Mouse (Mus musculus) hindbrain, embryonic 12.5 days (tissue): Measurements from ENCODE around the gene Sox2. TPM values are rescaled to one million over a fixed set of nuclear protein-coding genes. Genes with fewer than 3 reads are reported as not detected.
A peak's percentile ranks its signal among the peaks of the same experiment; 100 is the strongest.

Source experiments
- ATAC-seq: fragments of 200-750 bp; cut with Nextera tagmentation; 2 replicates; pipeline ENCODE4 v1.8.0; 2017; ENCODE audit warnings: moderate TSS enrichment; ENCODE audit not compliant: low FRiP score
- H3K27ac ChIP-seq: fragments of 300-500 bp; sonication (generic); 2 replicates; pipeline ENCODE4 v1.5.1; 2016; ENCODE audit warnings: mild to moderate bottlenecking
- H3K27me3 ChIP-seq: fragments of 300-500 bp; sonication (generic); 2 replicates; pipeline ENCODE4 v1.6.1; 2016; ENCODE audit warnings: mild to moderate bottlenecking
- H3K36me3 ChIP-seq: fragments of 300-500 bp; sonication (generic); 2 replicates; pipeline ENCODE4 v1.6.1; 2016; ENCODE audit warnings: mild to moderate bottlenecking
- H3K4me1 ChIP-seq: fragments of 300-500 bp; sonication (generic); 2 replicates; pipeline ENCODE4 v1.6.1; 2016
- H3K4me2 ChIP-seq: fragments of 300-500 bp; sonication (generic); replicated peaks from 2 replicates; pipeline ENCODE4 v1.6.1; 2016; ENCODE audit warnings: mild to moderate bottlenecking
- H3K4me3 ChIP-seq: fragments of 300-500 bp; sonication (generic); 2 replicates; pipeline ENCODE4 v1.5.1; 2016; ENCODE audit warnings: mild to moderate bottlenecking
- H3K9ac ChIP-seq: fragments of 300-500 bp; sonication (generic); 2 replicates; pipeline ENCODE4 v1.6.1; 2016; ENCODE audit warnings: mild to moderate bottlenecking, moderate library complexity
- H3K9me3 ChIP-seq: fragments of 300-500 bp; sonication (generic); replicated peaks from 2 replicates; pipeline ENCODE4 v1.6.1; 2016; ENCODE audit warnings: mild to moderate bottlenecking
- WGBS: fragments of 180-500 bp; shearing (Covaris S2); methylation state at CpG from one replicate; pipeline ENCODE4 v1.1.7; 2016; 5-methylcytosine and 5-hydroxymethylcytosine counted together
- polyA plus RNA-seq: library from polyadenylated mRNA; unstranded; fragments of >200 nt; fragmentation: Nextera tagmentation; extraction: Ambion mirVana; gene quantifications from 2 replicates; pipeline ENCODE4 v1.2.1, GENCODE M21; 2016

Gene Sox2
- polyA plus RNA-seq, 1 experiment from 2014 or later: 39.5 TPM

GRCm38 (mm10) chr3:34663701-34664635, 13.8 kb downstream of the Sox2 start:
- peak; percentile 29; the same call in 1 of the 2 replicates for ATAC-seq
- peaks cover 42% of the 10 kb centered on the region for H3K27me3 ChIP-seq

GRCm38 (mm10) chr3:34664636-34665531, 14.7 kb downstream of the Sox2 start:
- peaks cover 45% of the 10 kb centered on the region for H3K27me3 ChIP-seq
- peak overlapping the region; percentile 74 for H3K4me2 ChIP-seq
- no peaks in the 10 kb centered on the region for H3K9me3 ChIP-seq
- no peak for ATAC-seq
- H3K9ac ChIP-seq: peak overlapping the region; percentile 68
- peak overlapping the region; percentile 95 for H3K27ac ChIP-seq
- H3K36me3 ChIP-seq: no peaks in the 10 kb centered on the region
- WGBS: under 1% methylated on average over 31 of the region's 31 CpGs
- H3K4me1 ChIP-seq: peaks cover 53% of the 10 kb centered on the region
- peak overlapping the region; percentile 36 for H3K4me3 ChIP-seq

More at GRCm38 (mm10) chr3:34663701-34664635, 13.8 kb downstream of the Sox2 start:
- Histone ChIP-seq H3K4me1 (peaks cover 57% of the 10 kb centered on the region), H3K36me3 (no peaks in the 10 kb centered on the region), H3K9me3 (no peaks in the 10 kb centered on the region), H3K4me2 (peak overlapping the region; percentile 74), H3K9ac (peak overlapping the region; percentile 68), H3K27ac (peak overlapping the region; percentile 95), H3K4me3 (peak overlapping the region; percentile 36)
- under 1% methylated on average over 58 of the region's 58 CpGs for WGBS

- Histone ChIP-seq H3K9me3 (no peaks in the 10 kb centered on the region), H3K4me3 (peak overlapping the region; percentile 36; the same call in 1 of the 2 replicates), H3K27ac (peak overlapping the region; percentile 95), H3K4me1 (peaks cover 55% of the 10 kb centered on the region), H3K9ac (no peak overlapping the region), H3K27me3 (peaks cover 43% of the 10 kb centered on the region), H3K36me3 (no peaks in the 10 kb centered on the region), H3K4me2 (peak overlapping the region; percentile 74)
- ATAC-seq: peak; percentile 33; the same call in 1 of the 2 replicates
- 4% methylated on average over 10 of the region's 10 CpGs for WGBS
Observed at GRCm38 (mm10) chr3:34665751-34666665, 15.8 kb downstream of the Sox2 start.

- H3K27ac ChIP-seq: peak overlapping the region; percentile 95
- no peaks in the 10 kb centered on the region for H3K9me3 ChIP-seq
- H3K36me3 ChIP-seq: no peaks in the 10 kb centered on the region
- peaks cover 42% of the 10 kb centered on the region for H3K27me3 ChIP-seq
- ATAC-seq: no peak
- H3K9ac ChIP-seq: no peak overlapping the region
- peak overlapping the region; percentile 74; the same call in 1 of the 2 replicates for H3K4me2 ChIP-seq
- H3K4me1 ChIP-seq: peaks cover 56% of the 10 kb centered on the region
- H3K4me3 ChIP-seq: no peak overlapping the region
- WGBS: 28% methylated on average over 2 of the region's 2 CpGs
Observed at GRCm38 (mm10) chr3:34667180-34667579, 17.0 kb downstream of the Sox2 start.

GRCm38 (mm10) chr3:34667881-34668817, 17.9 kb downstream of the Sox2 start:
- Histone ChIP-seq H3K9me3 (no peaks in the 10 kb centered on the region), H3K27me3 (peaks cover 49% of the 10 kb centered on the region), H3K4me1 (peaks cover 50% of the 10 kb centered on the region), H3K36me3 (no peaks in the 10 kb centered on the region), H3K4me2 (peak overlapping the region; percentile 23; the same call in 1 of the 2 replicates), H3K4me3 (no peak overlapping the region), H3K9ac (no peak overlapping the region), H3K27ac (peak overlapping the region; percentile 9)
- WGBS: 2% methylated on average over 18 of the region's 18 CpGs
- ATAC-seq: peak; percentile 41

GRCm38 (mm10) chr3:34671024-34671660, 20.9 kb downstream of the Sox2 start:
- H3K27ac ChIP-seq: no peak overlapping the region
- peak overlapping the region; percentile 24 for H3K4me2 ChIP-seq
- ATAC-seq: no peak
- WGBS: 5% methylated on average over 15 of the region's 15 CpGs
- H3K27me3 ChIP-seq: peaks cover 40% of the 10 kb centered on the region
- no peaks in the 10 kb centered on the region for H3K9me3 ChIP-seq
- H3K4me1 ChIP-seq: peaks cover 38% of the 10 kb centered on the region
- H3K9ac ChIP-seq: no peak overlapping the region
- H3K4me3 ChIP-seq: no peak overlapping the region
- no peaks in the 10 kb centered on the region for H3K36me3 ChIP-seq

- no peak overlapping the region for H3K27ac ChIP-seq
- WGBS: 2% methylated on average over 7 of the region's 7 CpGs
- no peaks in the 10 kb centered on the region; the same call in 1 of the 2 replicates for H3K27me3 ChIP-seq
- no peak overlapping the region for H3K4me3 ChIP-seq
- peaks cover 10% of the 10 kb centered on the region for H3K4me1 ChIP-seq
- H3K36me3 ChIP-seq: no peaks in the 10 kb centered on the region
- H3K9me3 ChIP-seq: no peaks in the 10 kb centered on the region
- ATAC-seq: no peak
- no peak overlapping the region for H3K9ac ChIP-seq
- H3K4me2 ChIP-seq: no peak overlapping the region
Observed at GRCm38 (mm10) chr3:34678840-34679239, 28.6 kb downstream of the Sox2 start.

- Histone ChIP-seq H3K36me3 (no peaks in the 10 kb centered on the region), H3K4me3 (no peak overlapping the region), H3K4me2 (no peak overlapping the region), H3K9ac (no peak overlapping the region), H3K27ac (0 out of 2 replicates have a peak overlapping the region, but pooled peaks have one; percentile 17), H3K27me3 (no peaks in the 10 kb centered on the region), H3K9me3 (no peaks in the 10 kb centered on the region), H3K4me1 (peaks cover 10% of the 10 kb centered on the region)
- no peak for ATAC-seq
- 25% methylated on average over 2 of the region's 2 CpGs for WGBS
Observed at GRCm38 (mm10) chr3:34679439-34679838, 29.2 kb downstream of the Sox2 start.

- H3K4me1 ChIP-seq: peaks cover 10% of the 10 kb centered on the region
- WGBS: 7% methylated on average over 3 of the region's 3 CpGs
- no peak overlapping the region for H3K4me3 ChIP-seq
- no peak for ATAC-seq
- no peak overlapping the region for H3K4me2 ChIP-seq
- H3K27ac ChIP-seq: peak overlapping the region; percentile 23; the same call in 1 of the 2 replicates
- no peaks in the 10 kb centered on the region for H3K36me3 ChIP-seq
- H3K9me3 ChIP-seq: no peaks in the 10 kb centered on the region
- no peaks in the 10 kb centered on the region for H3K27me3 ChIP-seq
- no peak overlapping the region for H3K9ac ChIP-seq
Observed at GRCm38 (mm10) chr3:34679921-34680320, 29.7 kb downstream of the Sox2 start.

GRCm38 (mm10) chr3:34688072-34688471, 37.9 kb downstream of the Sox2 start:
- H3K9ac ChIP-seq: no peak overlapping the region
- H3K4me3 ChIP-seq: no peak overlapping the region
- H3K4me1 ChIP-seq: peaks cover 12% of the 10 kb centered on the region
- H3K9me3 ChIP-seq: no peaks in the 10 kb centered on the region
- 89% methylated on average over 6 of the region's 6 CpGs for whole genome bisulfite sequencing
- H3K27ac ChIP-seq: no peak overlapping the region
- ATAC-seq: no peak
- no peaks in the 10 kb centered on the region for H3K36me3 ChIP-seq
- no peak overlapping the region for H3K4me2 ChIP-seq
- no peaks in the 10 kb centered on the region for H3K27me3 ChIP-seq
